Mouse (Mus musculus) megakaryocyte progenitor cell, adult 5-6 weeks (primary cell): Measurements from ENCODE around the gene Mad2l2. TPM values are rescaled to one million over a fixed set of nuclear protein-coding genes. Genes with fewer than 3 reads are reported as not detected.
A peak's percentile ranks its signal among the peaks of the same experiment; 100 is the strongest.
"Not testable (repeated sequence)": the region's sequence is repeated elsewhere in the genome, so short reads cannot be mapped to it uniquely, and the experiment has no call there.

Source experiments
- ATAC-seq: replicated peaks from 2 replicates; pipeline ENCODE4 v1.8.0; 2016; ENCODE audit warnings: mild to moderate bottlenecking, moderate TSS enrichment, inconsistent platforms; ENCODE audit not compliant: poor library complexity
- total RNA-seq, 2 experiments: library from RNA; stranded (forward) in 1 of 2; stranded (reverse) in 1 of 2; fragments of 157-497, 149-512 nt in 1 of 2; fragments of 200-1000 nt in 1 of 2; gene quantifications; 2 replicates each; pipeline versions ENCODE4 v1.2.3 to v1.2.4; 2015 to 2017

The Mad2l2 gene
- total RNA-seq, 2 experiments from 2014 or later = 8.1 to 34.0 TPM

DNA sequence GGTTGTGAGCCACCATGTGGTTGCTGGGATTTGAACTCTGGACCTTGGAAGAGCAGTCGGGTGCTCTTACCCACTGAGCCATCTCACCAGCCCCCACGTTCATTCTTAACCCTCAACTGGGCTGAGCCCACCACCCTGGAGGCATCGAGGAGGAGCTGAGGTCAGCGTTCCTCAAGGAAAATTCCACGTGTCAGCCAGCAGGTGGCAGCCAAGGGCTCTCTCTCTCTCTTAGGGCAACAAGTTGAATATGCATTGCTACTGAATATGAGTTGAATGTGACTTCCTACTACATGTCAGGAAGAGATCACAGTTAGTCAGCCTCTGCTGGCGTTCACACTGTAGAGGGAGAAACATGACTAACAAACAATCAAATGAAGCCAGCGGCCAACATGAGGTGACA lies 38.1 kb downstream of the Mad2l2 start:
- peak; percentile 62 for ATAC-seq

DNA sequence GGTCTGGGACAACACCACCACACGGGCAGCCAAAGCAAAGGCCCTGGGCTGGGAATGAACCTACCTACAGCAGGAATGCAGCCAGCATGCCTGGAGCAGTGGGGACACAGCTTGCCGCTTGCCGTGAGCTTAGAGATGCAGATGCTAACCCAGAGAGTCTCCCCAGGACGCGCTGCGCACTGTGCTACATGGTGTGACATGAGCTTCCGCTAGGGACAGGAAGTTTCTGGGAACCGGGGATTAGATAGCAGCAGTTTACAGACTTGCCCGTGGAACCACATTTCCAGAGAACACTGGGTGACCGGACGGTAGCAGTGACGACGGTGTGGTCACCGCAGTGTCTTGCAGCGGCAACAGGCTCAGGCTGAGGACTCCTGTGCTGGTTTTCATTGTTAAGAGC lies 39.4 kb downstream of the Mad2l2 start:
- ATAC-seq = 0 out of 2 replicates have a peak, but pooled peaks have one; percentile 3

DNA sequence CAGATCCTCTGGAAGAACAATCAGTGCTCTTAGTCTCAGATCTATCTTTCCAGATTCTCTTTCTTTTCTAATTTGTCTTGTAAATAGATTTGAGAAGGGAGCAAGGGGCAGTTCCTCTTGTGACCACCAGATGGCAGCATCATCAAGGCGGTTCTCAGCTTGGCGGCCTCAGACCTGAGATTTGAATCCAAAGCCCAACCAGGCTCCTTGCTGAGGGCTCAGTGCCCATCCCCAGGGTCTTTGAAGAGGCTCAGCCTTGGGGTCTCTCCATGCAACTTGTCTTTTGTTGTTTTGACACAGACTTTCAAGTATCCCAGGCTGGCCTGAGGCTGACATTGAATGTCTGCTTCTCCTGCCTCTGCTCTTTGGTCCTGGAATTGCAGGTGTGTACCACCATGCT lies 40.7 kb downstream of the Mad2l2 start:
- peak; percentile 43 for ATAC-seq

DNA sequence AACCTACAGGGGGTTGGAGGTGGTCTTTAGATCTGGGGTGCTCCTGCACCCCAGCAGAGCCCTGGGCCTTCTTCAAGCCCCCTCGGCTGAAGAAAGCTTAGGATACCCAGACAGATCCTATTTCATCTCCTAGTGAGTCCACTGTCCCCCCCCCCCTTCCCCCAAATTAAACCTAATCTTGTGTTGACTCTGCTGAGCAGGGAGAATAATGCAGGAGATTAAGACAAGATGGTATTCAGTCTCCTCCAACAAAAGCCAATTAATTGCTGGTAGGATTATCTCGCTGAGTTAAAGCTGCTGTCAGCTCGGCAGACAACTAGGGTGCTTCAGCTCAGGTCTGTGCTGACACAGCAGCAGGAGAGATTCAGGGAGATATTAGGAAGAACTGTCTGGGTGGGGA lies 41.1 kb downstream of the Mad2l2 start:
- no peak for ATAC-seq

DNA sequence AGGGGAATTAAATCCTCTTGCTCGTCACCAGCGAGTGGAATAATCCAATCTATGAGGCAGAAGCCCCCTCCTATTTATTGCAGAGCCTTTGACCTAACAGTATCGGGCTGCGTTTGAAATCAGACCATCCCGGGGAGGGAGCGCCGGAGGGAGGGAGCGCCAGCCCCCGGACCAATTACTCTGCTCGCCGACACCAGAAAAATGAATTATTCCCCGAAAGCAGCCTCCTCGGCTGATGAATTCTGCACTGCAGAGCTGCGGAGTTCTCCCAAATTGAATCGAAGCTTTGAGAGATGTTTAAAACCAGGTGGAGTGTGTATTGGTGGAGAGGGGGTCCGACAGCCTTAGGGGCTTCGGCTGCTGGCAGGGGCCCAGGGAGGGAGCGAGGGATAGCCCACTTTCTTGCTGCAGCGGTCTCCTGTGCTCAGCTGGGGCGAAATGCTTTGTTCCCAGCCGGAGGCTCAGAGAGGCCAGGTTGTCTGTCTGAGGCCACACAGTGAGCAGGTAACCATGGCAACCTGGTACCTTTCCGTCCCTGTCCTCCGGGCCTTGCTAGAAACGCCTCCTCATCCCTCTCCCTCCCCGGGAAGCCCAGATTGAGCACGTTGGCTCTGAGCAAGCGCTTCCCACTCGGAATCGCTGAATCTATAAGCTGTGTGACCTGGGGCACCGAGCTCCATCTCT lies 43.8 kb downstream of the Mad2l2 start:
- ATAC-seq = no peak

DNA sequence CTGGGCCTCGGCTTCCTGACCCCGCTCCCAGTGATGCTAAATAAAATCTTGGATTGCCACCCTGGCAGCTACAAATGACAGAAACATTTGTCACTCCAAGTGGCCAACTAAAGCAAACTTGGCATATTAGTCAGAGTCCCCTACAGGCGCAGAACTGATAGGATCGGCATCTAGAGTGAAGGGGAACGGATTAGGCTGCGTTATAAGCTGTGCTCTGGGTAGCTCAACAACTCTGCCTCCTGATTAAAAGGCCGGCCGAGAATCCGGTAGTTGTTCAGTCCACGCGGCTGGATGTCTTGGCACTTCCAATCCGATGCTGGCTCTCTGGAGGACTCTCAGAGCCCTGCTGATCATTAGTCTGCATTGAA lies 44.3 kb downstream of the Mad2l2 start:
- ATAC-seq = no peak

DNA sequence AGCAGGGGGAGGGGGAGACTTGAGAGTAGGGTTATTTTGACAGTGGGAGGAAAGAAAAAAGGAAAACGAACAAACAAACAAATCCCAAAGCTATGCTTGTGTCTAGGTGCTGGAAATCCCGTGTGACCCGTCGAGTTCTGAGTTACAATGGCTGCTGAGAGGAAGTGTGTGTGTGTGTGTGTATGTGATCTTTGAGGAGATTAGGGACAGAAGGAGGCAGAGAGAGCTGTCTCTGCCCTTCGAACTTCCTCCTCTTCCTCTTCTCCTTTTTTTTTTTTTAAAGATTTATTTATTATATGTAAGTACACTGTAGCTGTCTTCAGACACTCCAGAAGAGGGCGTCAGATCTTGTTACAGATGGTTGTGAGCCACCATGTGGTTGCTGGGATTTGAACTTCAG lies 46.4 kb downstream of the Mad2l2 start:
- ATAC-seq = peak; percentile 42; the same call in 1 of the 2 replicates

- no peak for ATAC-seq
These were observed 47.5 kb downstream of the Mad2l2 start for GRCm38 (mm10) chr4:148177716-148178115.

- ATAC-seq = no peak
These were observed 51.3 kb downstream of the Mad2l2 start for GRCm38 (mm10) chr4:148181483-148181882.

- no peak for ATAC-seq
These were observed 52.2 kb downstream of the Mad2l2 start for GRCm38 (mm10) chr4:148182363-148182762.

GRCm38 (mm10) chr4:148184564-148184963 lies 54.4 kb downstream of the Mad2l2 start:
- ATAC-seq = no peak

DNA sequence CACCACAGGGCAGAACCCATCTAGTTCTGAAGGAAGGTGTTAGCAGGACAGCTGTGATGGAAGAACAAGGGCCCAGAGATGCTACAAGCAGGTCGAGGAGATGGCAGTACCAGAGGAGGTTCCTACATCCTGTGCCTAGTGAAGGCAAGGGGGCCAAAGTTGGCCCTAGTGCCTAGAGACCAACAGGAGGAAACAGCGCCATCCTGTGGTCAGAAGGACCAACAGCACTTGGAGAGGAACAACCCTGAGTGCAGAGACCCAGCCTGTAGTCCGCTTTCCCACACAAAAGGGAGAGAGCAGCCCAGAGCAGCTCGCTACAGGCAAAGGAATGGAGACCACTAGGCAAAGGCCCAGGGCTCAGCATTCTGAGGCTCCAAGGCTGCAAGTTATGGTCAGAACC lies 55.6 kb downstream of the Mad2l2 start:
- ATAC-seq = 0 out of 2 replicates have a peak, but pooled peaks have one; percentile 31

DNA sequence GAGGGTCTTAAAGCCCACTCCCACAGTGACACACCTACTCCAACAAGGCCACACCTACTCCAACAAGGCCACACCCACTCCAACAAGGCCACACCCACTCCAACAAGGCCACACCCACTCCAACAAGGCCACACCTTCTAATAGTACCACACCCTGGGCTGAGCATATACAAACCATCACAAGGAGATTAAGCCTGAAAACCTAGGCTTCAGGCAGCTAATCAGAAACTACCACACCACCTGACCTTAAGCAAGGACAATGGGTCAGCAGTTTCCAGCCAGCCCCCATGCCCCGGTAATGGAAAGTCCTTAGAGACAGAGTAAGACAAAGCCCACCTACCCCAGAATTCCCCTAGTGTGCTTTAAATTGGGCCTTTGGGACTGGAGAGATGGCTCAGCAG lies 58.6 kb downstream of the Mad2l2 start:
- not testable (repeated sequence) for ATAC-seq

DNA sequence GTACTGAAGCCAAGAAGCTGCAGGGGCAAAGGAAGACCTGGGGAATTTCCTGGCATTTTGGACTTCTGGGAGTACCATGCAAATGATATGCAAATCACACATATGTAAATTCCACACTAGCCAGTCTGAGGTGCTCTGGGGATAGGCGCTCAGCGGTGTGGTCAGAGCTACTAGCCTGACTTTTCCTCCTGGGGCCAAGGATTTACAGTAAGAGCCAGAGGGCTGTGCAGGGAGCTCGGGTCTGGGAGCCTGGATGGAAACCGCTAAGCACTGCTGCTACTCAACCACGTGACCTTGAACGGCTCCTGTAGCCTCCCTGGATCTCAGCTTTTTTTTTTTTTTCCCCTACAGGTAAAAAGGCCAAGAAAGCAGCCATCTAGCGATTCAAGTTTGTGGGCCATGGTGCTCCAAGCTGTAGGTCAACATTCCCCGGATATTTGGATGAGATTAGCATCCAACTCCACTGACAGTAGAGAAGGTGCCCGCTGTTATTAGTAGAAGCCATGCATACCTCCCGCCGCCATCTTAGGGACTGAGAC lies 62.6 kb downstream of the Mad2l2 start:
- ATAC-seq = no peak

DNA sequence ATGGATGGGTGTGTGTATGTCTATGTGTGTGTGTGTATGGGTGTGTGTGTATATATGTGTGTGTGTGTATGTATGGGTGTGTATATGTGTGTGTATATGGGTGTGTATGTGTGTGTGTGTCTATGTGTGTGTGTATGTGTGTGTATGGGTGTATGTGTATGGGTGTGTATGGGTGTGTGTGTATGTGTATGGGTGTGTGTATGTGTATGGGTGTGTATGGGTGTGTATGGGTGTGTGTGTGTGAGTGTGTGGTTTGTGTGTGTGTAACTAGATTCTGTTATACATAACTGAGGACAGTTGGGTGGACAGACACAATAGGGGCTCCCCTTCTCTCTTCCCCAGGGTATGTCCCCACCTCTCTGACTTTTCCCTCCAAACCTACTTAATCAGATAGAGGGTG lies 64.2 kb downstream of the Mad2l2 start:
- ATAC-seq = no peak

Other genes starting within 250 kb of the Mad2l2 start
- 24.3 and 25.0 TPM in 2 replicates for gene Mfn2, start 225.7 kb upstream of the Mad2l2 start, total RNA-seq (2015)
- 29.1 and 33.6 TPM in 2 replicates for gene Mfn2, start 225.7 kb upstream of the Mad2l2 start, total RNA-seq (2017)
- 4.8 and 5.6 TPM in 2 replicates for gene Plod1, start 193.6 kb upstream of the Mad2l2 start, total RNA-seq (2015)
- 10.5 and 12.2 TPM in 2 replicates for gene Plod1, start 193.6 kb upstream of the Mad2l2 start, total RNA-seq (2017)
- 32.9 and 34.2 TPM in 2 replicates for gene 2510039O18Rik, start 189.5 kb upstream of the Mad2l2 start, total RNA-seq (2015)
- gene 2510039O18Rik, start 189.5 kb upstream of the Mad2l2 start, total RNA-seq (2017) = 30.4 and 38.6 TPM in 2 replicates
- gene Nppb, start 144.6 kb upstream of the Mad2l2 start, total RNA-seq (2015) = not detected in 2 replicates
- not detected in 2 replicates for gene Nppb, start 144.6 kb upstream of the Mad2l2 start, total RNA-seq (2017)
- not detected in 2 replicates for gene Nppa, start 129.7 kb upstream of the Mad2l2 start, total RNA-seq (2015)
- not detected in 2 replicates for gene Nppa, start 129.7 kb upstream of the Mad2l2 start, total RNA-seq (2017)
- gene Clcn6, start 91.6 kb upstream of the Mad2l2 start, total RNA-seq (2015) = 3.3 and 4.1 TPM in 2 replicates
- 1.5 and 6.4 TPM in 2 replicates for gene Clcn6, start 91.6 kb upstream of the Mad2l2 start, total RNA-seq (2017)
- 5.5 and 6.2 TPM in 2 replicates for gene Mthfr, start 91.3 kb upstream of the Mad2l2 start, total RNA-seq (2015)
- gene Mthfr, start 91.3 kb upstream of the Mad2l2 start, total RNA-seq (2017) = 4.3 and 7.2 TPM in 2 replicates
- 16.3 and 16.5 TPM in 2 replicates for gene Agtrap, start 42.4 kb upstream of the Mad2l2 start, total RNA-seq (2015)
- 34.5 and 35.9 TPM in 2 replicates for gene Agtrap, start 42.4 kb upstream of the Mad2l2 start, total RNA-seq (2017)
- not detected in 2 replicates for gene Draxin, start 314 bp downstream of the Mad2l2 start, total RNA-seq (2015)
- not detected in 2 replicates for gene Draxin, start 314 bp downstream of the Mad2l2 start, total RNA-seq (2017)
- gene Fbxo6, start 21.8 kb downstream of the Mad2l2 start, total RNA-seq (2015) = 19.6 and 20.1 TPM in 2 replicates
- 9.1 and 11.5 TPM in 2 replicates for gene Fbxo6, start 21.8 kb downstream of the Mad2l2 start, total RNA-seq (2017)
- 1.0 and 3.0 TPM in 2 replicates for gene Fbxo44, start 30.1 kb downstream of the Mad2l2 start, total RNA-seq (2015)
- 0.81 and 1.6 TPM in 2 replicates for gene Fbxo44, start 30.1 kb downstream of the Mad2l2 start, total RNA-seq (2017)
- gene Fbxo2, start 30.2 kb downstream of the Mad2l2 start, total RNA-seq (2015) = not detected in 2 replicates
- gene Fbxo2, start 30.2 kb downstream of the Mad2l2 start, total RNA-seq (2017) = not detected in 2 replicates
- gene Disp3, start 157.6 kb downstream of the Mad2l2 start, total RNA-seq (2015) = not detected in 2 replicates
- gene Disp3, start 157.6 kb downstream of the Mad2l2 start, total RNA-seq (2017) = not detected in 2 replicates